Mouse (Mus musculus) forebrain, embryonic 11.5 days (tissue): ENCODE measurements around the gene Nup43. TPM values are rescaled to one million over a fixed set of nuclear protein-coding genes. Genes with fewer than 3 reads are reported as not detected.

ENCODE experiments used
- ATAC-seq: fragments of 200-750 bp; cut with Nextera tagmentation; replicated peaks from 2 replicates; pipeline ENCODE4 v1.8.0; 2017; ENCODE audit warnings: moderate TSS enrichment; ENCODE audit not compliant: low FRiP score
- DNase-seq: peaks from one replicate; pipeline ENCODE4 v3.0.0-alpha.2; 2017; ENCODE audit warnings: low spot score
- H3K27ac ChIP-seq: fragments of 300-500 bp; sonication (generic); 2 replicates; pipeline ENCODE4 v1.5.1; 2014; ENCODE audit warnings: low read depth, low read length
- H3K27me3 ChIP-seq: fragments of 300-500 bp; sonication (generic); 2 replicates; pipeline ENCODE4 v1.6.1; 2014; ENCODE audit warnings: mild to moderate bottlenecking, low read length, mixed read lengths; ENCODE audit not compliant: control insufficient read depth, insufficient read depth
- H3K36me3 ChIP-seq: fragments of 300-500 bp; sonication (generic); 2 replicates; pipeline ENCODE4 v1.6.1; 2014; ENCODE audit warnings: mild to moderate bottlenecking, low read length, moderate library complexity, mixed read lengths; ENCODE audit not compliant: control insufficient read depth, insufficient read depth
- H3K4me1 ChIP-seq: fragments of 300-500 bp; sonication (generic); replicated peaks from 2 replicates; pipeline ENCODE4 v1.6.1; 2014; ENCODE audit warnings: low read length, mixed read lengths; ENCODE audit not compliant: control insufficient read depth, insufficient read depth
- H3K4me2 ChIP-seq: fragments of 300-500 bp; sonication (generic); 2 replicates; pipeline ENCODE4 v1.6.1; 2014; ENCODE audit warnings: low read depth, mild to moderate bottlenecking, low read length, moderate library complexity, mixed read lengths; ENCODE audit not compliant: severe bottlenecking
- H3K4me3 ChIP-seq: fragments of 300-500 bp; sonication (generic); 2 replicates; pipeline ENCODE4 v1.5.1; 2014; ENCODE audit warnings: low read depth, low read length
- H3K9ac ChIP-seq: fragments of 300-500 bp; sonication (generic); 2 replicates; pipeline ENCODE4 v1.6.1; 2014; ENCODE audit warnings: low read length
- H3K9me3 ChIP-seq: fragments of 300-500 bp; sonication (generic); 2 replicates; pipeline ENCODE4 v1.6.1; 2016; ENCODE audit warnings: low read length, mixed read lengths; ENCODE audit not compliant: control insufficient read depth
- WGBS: fragments of 180-500 bp; shearing (Covaris S2); extraction: QIAGEN DNeasy Blood & Tissue Kit; methylation state at CpG from one replicate; pipeline ENCODE4 v1.1.7; 2014; 5-methylcytosine and 5-hydroxymethylcytosine counted together
- polyA plus RNA-seq: library from polyadenylated mRNA; unstranded; fragments of >200 nt; fragmentation: Nextera tagmentation; extraction: Ambion mirVana; gene quantifications from 2 replicates; pipeline ENCODE4 v1.2.1, GENCODE M21; 2014

Gene Nup43
- polyA plus RNA-seq, 1 experiment from 2014 or later: 66.6 TPM

- Histone ChIP-seq H3K27ac (no peak overlapping the region), H3K27me3 (no peaks in the 10 kb centered on the region), H3K4me3 (no peak overlapping the region), H3K9ac (no peak overlapping the region), H3K4me2 (no peak overlapping the region), H3K4me1 (no peaks in the 10 kb centered on the region), H3K9me3 (no peaks in the 10 kb centered on the region), H3K36me3 (no peaks in the 10 kb centered on the region; the same call in 1 of the 2 replicates)
- 88% methylated on average over 16 of the region's 16 CpGs for WGBS
- no peak for ATAC-seq
- DNase-seq: no peak
These were observed 36.2 kb upstream of the Nup43 start for GRCm38 (mm10) chr10:7630951-7631720.

- H3K4me1 ChIP-seq: no peaks in the 10 kb centered on the region
- no peak overlapping the region for H3K4me2 ChIP-seq
- H3K27ac ChIP-seq: no peak overlapping the region
- no peak overlapping the region for H3K9ac ChIP-seq
- 96% methylated on average over 12 of the region's 12 CpGs for WGBS
- no peaks in the 10 kb centered on the region for H3K27me3 ChIP-seq
- no peak overlapping the region for H3K4me3 ChIP-seq
- peaks cover 4% of the 10 kb centered on the region; the same call in 1 of the 2 replicates for H3K36me3 ChIP-seq
- DNase-seq (no peak), ATAC-seq (no peak)
- no peaks in the 10 kb centered on the region for H3K9me3 ChIP-seq
These were observed 26.9 kb upstream of the Nup43 start for GRCm38 (mm10) chr10:7640366-7640765.

- no peaks in the 10 kb centered on the region for H3K27me3 ChIP-seq
- WGBS: 93% methylated on average over 2 of the region's 2 CpGs
- H3K9me3 ChIP-seq: no peaks in the 10 kb centered on the region
- H3K36me3 ChIP-seq: no peaks in the 10 kb centered on the region; the same call in 1 of the 2 replicates
- H3K9ac ChIP-seq: no peak overlapping the region
- H3K4me1 ChIP-seq: no peaks in the 10 kb centered on the region
- no peak overlapping the region for H3K4me3 ChIP-seq
- H3K4me2 ChIP-seq: no peak overlapping the region
- no peak for ATAC-seq
- DNase-seq: no peak
- H3K27ac ChIP-seq: no peak overlapping the region
These were observed 21.4 kb upstream of the Nup43 start for GRCm38 (mm10) chr10:7645911-7646310.

GRCm38 (mm10) chr10:7649059-7649458 lies 18.2 kb upstream of the Nup43 start:
- 91% methylated on average over 4 of the region's 4 CpGs for WGBS
- Histone ChIP-seq H3K9ac (no peak overlapping the region), H3K27ac (no peak overlapping the region), H3K4me2 (no peak overlapping the region), H3K27me3 (no peaks in the 10 kb centered on the region), H3K9me3 (no peaks in the 10 kb centered on the region), H3K4me3 (no peak overlapping the region), H3K4me1 (no peaks in the 10 kb centered on the region), H3K36me3 (no peaks in the 10 kb centered on the region; the same call in 1 of the 2 replicates)
- DNase-seq (no peak), ATAC-seq (no peak)

GRCm38 (mm10) chr10:7651057-7651456 lies 16.2 kb upstream of the Nup43 start:
- WGBS: 92% methylated on average over 2 of the region's 2 CpGs
- no peak for ATAC-seq
- no peak overlapping the region for H3K27ac ChIP-seq

GRCm38 (mm10) chr10:7662471-7663141 lies 4.7 kb upstream of the Nup43 start:
- H3K36me3 ChIP-seq: no peaks in the 10 kb centered on the region
- peak overlapping the region; percentile 57 for H3K4me2 ChIP-seq
- DNase-seq: no peak
- no peaks in the 10 kb centered on the region for H3K27me3 ChIP-seq
- H3K27ac ChIP-seq: peak overlapping the region; percentile 87
- no peaks in the 10 kb centered on the region for H3K9me3 ChIP-seq
- peak; percentile 80 for ATAC-seq
- no peaks in the 10 kb centered on the region for H3K4me1 ChIP-seq
- under 1% methylated on average over 44 of the region's 44 CpGs for WGBS
- peak overlapping the region; percentile 87 for H3K4me3 ChIP-seq
- peak overlapping the region; percentile 91 for H3K9ac ChIP-seq

More at GRCm38 (mm10) chr10:7651057-7651456, 16.2 kb upstream of the Nup43 start:
- Histone ChIP-seq H3K4me1 (no peaks in the 10 kb centered on the region), H3K36me3 (no peaks in the 10 kb centered on the region; the same call in 1 of the 2 replicates), H3K9me3 (no peaks in the 10 kb centered on the region), H3K4me2 (no peak overlapping the region), H3K4me3 (no peak overlapping the region), H3K9ac (no peak overlapping the region), H3K27me3 (no peaks in the 10 kb centered on the region)
- DNase-seq: no peak

GRCm38 (mm10) chr10:7663159-7664026 lies 3.9 kb upstream of the Nup43 start:
- H3K4me1 ChIP-seq: peaks cover 5% of the 10 kb centered on the region
- H3K9me3 ChIP-seq: no peaks in the 10 kb centered on the region
- peak overlapping the region; percentile 91 for H3K9ac ChIP-seq
- peak; percentile 94 for DNase-seq
- under 1% methylated on average over 60 of the region's 64 CpGs for WGBS
- H3K27ac ChIP-seq: peak overlapping the region; percentile 87
- peak overlapping the region; percentile 57 for H3K4me2 ChIP-seq
- no peaks in the 10 kb centered on the region for H3K36me3 ChIP-seq
- peak overlapping the region; percentile 87 for H3K4me3 ChIP-seq
- no peaks in the 10 kb centered on the region for H3K27me3 ChIP-seq
- ATAC-seq: peak; percentile 91

GRCm38 (mm10) chr10:7664027-7664526 lies 3.2 kb upstream of the Nup43 start:
- no peaks in the 10 kb centered on the region for H3K27me3 ChIP-seq
- no peaks in the 10 kb centered on the region for H3K9me3 ChIP-seq
- ATAC-seq (no peak), DNase-seq (no peak)
- 75% methylated on average over 6 of the region's 6 CpGs for WGBS
- H3K9ac ChIP-seq: peak overlapping the region; percentile 91
- H3K4me1 ChIP-seq: peaks cover 6% of the 10 kb centered on the region
- peak overlapping the region; percentile 87 for H3K4me3 ChIP-seq
- H3K4me2 ChIP-seq: peak overlapping the region; percentile 57
- H3K36me3 ChIP-seq: no peaks in the 10 kb centered on the region
- H3K27ac ChIP-seq: no peak overlapping the region
